Mouse (Mus musculus) R1 (cell line): Measurements from ENCODE around the gene Usp49.
A peak's percentile ranks its signal among the peaks of the same experiment; 100 is the strongest.
"Not testable (repeated sequence)": the region's sequence is repeated elsewhere in the genome, so short reads cannot be mapped to it uniquely, and the experiment has no call there.

ENCODE experiments used
- DNase-seq: peaks from one replicate; pipeline ENCODE4 v3.0.0-alpha.2; 2018; ENCODE audit warnings: low read depth, low spot score

Gene Usp49

DNA sequence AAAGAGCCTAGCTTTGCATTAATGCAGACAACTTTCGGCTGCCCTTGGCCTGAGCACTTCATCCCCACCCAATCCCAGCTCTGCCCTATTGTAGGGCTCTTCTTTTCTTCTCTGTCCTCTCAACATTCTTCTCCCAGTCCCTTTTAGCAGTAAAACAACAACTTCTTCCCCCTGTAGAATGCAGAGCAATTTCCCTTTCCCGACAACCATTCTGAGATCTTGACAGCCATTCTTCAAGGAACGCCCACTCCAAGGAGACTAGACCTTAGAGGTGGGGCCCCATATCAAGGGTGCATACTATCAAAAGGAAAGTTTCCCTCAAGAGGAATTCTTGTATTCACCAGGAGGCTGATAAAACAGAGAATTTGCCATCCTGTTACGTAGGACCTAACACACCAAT, 18.5 kb downstream of the Usp49 start:
- peak; percentile 64 for DNase-seq

DNA sequence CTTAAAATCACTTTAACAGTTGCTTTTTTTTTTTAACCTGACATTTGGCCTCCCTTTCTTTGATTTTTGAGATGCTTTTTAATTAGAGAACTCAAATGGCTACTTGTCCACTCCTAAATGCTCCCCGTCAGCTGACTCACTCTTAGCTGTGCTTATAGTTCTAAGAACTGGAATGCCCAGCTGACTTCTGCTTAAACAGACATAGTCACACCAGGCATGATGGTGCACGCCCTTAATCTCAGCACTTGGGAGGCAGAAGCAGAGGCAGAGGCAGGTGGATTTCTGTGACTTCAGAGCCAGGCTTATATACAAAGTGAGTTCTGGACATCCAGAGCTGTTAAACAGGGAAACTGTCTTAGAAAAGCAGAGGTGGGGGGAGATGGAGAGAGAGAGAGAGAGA, 21.5 kb downstream of the Usp49 start:
- DNase-seq, result no peak

DNA sequence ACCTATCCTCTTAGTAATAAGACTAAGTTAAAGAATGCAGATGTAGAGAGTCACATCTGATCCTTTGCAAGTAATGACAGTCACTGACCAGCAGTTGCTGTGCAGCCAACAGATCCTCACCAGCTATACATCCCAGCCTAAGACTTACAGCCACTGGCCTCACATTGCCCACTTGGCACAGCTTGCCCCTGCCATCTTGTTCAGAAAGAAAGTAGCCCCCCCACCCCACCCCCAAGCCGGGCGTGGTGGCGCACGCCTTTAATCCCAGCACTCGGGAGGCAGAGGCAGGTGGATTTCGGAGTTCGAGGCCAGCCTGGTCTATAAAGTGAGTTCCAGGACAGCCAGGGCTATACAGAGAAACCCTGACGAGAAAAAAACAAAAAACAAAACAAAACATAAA, 23.9 kb downstream of the Usp49 start:
- DNase-seq, result not testable (repeated sequence)

GRCm38 (mm10) chr17:47655697-47656096, 25.2 kb downstream of the Usp49 start:
- DNase-seq, result peak; percentile 25

- no peak for DNase-seq
These were observed 27.4 kb downstream of the Usp49 start for GRCm38 (mm10) chr17:47657901-47658300.

GRCm38 (mm10) chr17:47658741-47659243, 28.3 kb downstream of the Usp49 start:
- DNase-seq, result no peak

DNA sequence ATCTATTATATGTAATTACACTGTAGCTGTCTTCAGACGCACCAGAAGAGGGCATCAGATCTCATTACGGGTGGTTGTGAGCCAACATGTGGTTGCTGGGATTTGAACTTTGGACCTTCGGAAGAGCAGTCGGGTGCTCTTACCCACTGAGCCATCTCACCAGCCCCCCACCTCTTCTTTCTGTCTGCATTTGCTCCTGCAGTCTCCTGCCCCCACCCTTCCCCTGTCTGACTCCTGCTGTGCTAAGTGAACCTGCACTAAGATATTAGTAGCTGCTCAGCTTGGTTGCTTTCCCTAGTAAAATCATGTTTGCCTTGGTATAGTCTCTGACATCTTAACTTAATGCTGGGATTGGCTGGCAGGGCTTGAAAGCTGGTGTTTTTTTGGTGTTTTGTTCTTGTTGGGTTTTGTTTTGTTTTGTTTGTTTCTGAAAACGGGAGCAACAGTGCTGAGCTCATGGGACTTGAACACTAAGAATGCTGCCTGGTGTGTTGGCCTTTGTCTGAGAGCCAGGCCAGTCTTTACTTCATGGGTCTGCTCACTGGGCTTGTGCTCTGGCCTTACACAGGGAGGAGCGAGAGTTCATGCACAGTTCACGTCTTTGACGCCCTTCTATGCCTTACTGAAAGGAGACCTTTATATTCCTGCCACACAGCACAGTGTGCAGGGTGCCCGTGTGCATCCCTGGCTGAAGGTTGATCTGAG, 32.7 kb downstream of the Usp49 start:
- peak; percentile 79 for DNase-seq

DNA sequence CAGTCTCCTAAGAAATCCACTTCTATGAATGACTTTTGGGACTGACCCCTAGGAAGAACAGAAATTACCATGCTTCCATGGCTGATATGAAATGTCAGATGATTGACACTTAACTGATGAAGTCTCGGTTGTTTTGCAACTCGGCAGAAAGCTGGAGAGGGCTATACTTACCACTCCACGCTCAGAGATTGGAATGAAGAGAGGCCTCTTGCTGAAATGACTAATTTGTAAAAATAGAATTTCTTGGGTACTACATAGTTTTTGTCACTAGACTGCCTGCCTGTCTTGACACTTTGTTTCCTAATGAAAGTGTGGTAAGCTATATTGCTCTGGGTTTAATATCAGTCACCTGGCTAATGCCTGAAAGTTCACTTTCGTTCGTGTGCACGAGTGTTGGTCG, 34.0 kb downstream of the Usp49 start:
- DNase-seq, result no peak

- no peak for DNase-seq
These were observed 38.7 kb downstream of the Usp49 start for GRCm38 (mm10) chr17:47669166-47669565.

GRCm38 (mm10) chr17:47671988-47672310, 41.5 kb downstream of the Usp49 start:
- DNase-seq, result no peak

DNA sequence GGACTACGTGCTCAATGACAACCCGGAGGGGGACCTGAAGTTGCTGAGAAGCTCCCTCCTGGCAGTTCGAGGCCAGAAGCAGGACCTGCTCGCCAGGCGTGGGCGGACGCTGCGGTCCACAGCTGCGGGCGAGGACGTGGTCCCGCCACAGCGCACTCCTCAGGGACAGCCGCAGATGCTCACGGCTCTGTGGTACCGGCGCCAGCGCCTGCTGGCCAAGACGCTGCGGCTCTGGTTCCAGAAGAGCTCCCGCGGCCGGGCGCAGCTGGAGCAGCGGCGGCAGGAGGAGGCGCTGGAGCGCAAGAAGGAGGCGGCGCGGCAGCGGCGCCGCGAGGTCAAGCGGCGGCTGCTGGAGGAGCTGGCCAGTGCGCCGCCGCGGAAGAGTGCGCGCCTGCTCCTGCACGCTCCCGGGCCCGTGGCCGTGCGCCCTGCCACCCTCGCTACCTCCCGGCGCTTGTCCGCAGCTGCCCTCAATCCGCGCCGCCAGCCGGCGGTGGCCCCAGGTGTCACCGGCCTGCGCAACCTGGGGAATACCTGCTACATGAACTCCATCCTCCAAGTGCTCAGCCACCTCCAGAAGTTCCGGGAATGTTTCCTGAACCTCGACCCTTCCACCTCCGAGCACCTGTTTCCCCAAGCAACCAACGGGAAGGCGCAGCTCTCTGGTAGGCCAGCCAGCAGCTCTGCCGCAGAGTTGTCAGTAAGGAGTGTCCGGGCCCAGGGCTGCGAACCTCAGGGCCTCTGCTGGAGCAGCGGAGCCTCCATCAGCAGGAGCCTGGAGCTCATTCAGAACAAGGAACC, 42.0 kb downstream of the Usp49 start:
- DNase-seq, result peak; percentile 90

DNA sequence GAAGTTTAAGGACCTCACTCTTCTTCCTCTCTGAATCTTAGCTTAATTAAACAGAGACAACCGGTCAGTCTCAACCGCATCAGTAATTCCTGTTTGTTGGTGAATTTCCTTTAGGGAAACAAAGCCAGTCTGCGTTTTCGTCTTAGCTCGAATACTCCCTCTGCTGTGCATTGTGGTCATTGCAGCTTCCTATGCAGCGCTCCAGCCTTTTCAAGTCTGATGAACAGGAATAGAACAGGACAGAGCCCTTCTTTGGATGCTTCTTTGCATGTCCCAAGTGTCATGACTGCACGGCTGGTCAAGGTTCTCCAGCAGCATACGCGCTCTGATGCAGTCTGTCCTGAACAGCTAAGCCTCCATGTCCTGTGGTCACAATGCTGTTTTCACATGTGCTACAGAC, 46.1 kb downstream of the Usp49 start:
- peak; percentile 82 for DNase-seq

GRCm38 (mm10) chr17:47678238-47678637, 47.7 kb downstream of the Usp49 start:
- no peak for DNase-seq

GRCm38 (mm10) chr17:47678702-47679101, 48.2 kb downstream of the Usp49 start:
- no peak for DNase-seq

- no peak for DNase-seq
These were observed 52.3 kb downstream of the Usp49 start for GRCm38 (mm10) chr17:47682836-47683235.

- peak; percentile 98 for DNase-seq
These were observed 57.2 kb downstream of the Usp49 start for GRCm38 (mm10) chr17:47687409-47688343.

GRCm38 (mm10) chr17:47688344-47688607, 57.8 kb downstream of the Usp49 start, which contains the start of gene Tomm6:
Gene Tomm6, minus strand, starts transcription at chr17:47688386.
- DNase-seq, result no peak

GRCm38 (mm10) chr17:47688608-47689575, 58.4 kb downstream of the Usp49 start, which contains the start of gene Frs3:
Gene Frs3, plus strand, starts transcription at chr17:47689030.
- DNase-seq, result peak; percentile 56

- no peak for DNase-seq
These were observed 59.4 kb downstream of the Usp49 start for GRCm38 (mm10) chr17:47689894-47690293.

DNA sequence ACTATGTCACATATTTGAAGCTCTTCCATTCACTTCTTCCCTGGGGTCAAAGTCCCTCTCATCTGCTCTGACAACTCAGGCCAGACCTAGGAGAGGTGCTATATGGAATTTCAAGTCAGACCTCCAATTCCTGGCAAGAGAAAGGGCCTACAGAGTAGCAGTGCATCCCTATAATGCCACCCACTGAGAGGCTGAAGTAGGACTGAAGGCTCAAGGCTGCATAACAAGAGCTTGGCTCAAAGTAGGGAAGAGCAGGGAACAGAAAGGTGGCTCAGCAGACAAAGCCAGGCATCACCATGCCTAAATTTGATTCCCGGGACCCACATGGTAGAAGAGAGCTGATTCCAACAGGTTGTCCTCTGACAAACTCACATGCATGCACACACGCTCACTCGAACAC, 61.2 kb downstream of the Usp49 start:
- peak; percentile 50 for DNase-seq
